Mouse (Mus musculus) heart, postnatal 0 days (tissue): ENCODE measurements around the gene Fam120b. TPM values are rescaled to one million over a fixed set of nuclear protein-coding genes. Genes with fewer than 3 reads are reported as not detected.

ENCODE experiments used
- ATAC-seq: fragments of 200-750 bp; cut with Nextera tagmentation; 2 replicates; pipeline ENCODE4 v1.8.0; 2017; ENCODE audit warnings: low read depth, moderate number of reproducible peaks, moderate library complexity; ENCODE audit not compliant: insufficient read depth
- DNase-seq: peaks from one replicate; pipeline ENCODE4 v3.0.0-alpha.2; 2016; ENCODE audit warnings: low spot score
- H3K27ac ChIP-seq: fragments of 300-500 bp; sonication (generic); 2 replicates; pipeline ENCODE4 v1.5.1; 2014; ENCODE audit warnings: low read depth, mild to moderate bottlenecking
- H3K27me3 ChIP-seq: fragments of 300-500 bp; sonication (generic); 2 replicates; pipeline ENCODE4 v1.6.1; 2014; ENCODE audit warnings: low read length, mixed read lengths; ENCODE audit not compliant: control insufficient read depth, insufficient read depth
- H3K36me3 ChIP-seq: fragments of 300-500 bp; sonication (generic); replicated peaks from 2 replicates; pipeline ENCODE4 v1.6.1; 2014; ENCODE audit warnings: low read length, mixed read lengths; ENCODE audit not compliant: control insufficient read depth, insufficient read depth
- H3K4me1 ChIP-seq: fragments of 300-500 bp; sonication (generic); 2 replicates; pipeline ENCODE4 v1.6.1; 2014; ENCODE audit warnings: antibody characterized with exemption; ENCODE audit not compliant: control insufficient read depth, insufficient read depth
- H3K4me2 ChIP-seq: fragments of 300-500 bp; sonication (generic); 2 replicates; pipeline ENCODE4 v1.6.1; 2014; ENCODE audit warnings: low read depth, mild to moderate bottlenecking, low read length, moderate library complexity
- H3K4me3 ChIP-seq: fragments of 300-500 bp; sonication (generic); 2 replicates; pipeline ENCODE4 v1.5.1; 2014; ENCODE audit warnings: low read depth, low read length
- H3K9ac ChIP-seq: fragments of 300-500 bp; sonication (generic); replicated peaks from 2 replicates; pipeline ENCODE4 v1.6.1; 2014; ENCODE audit warnings: low read depth, low read length, mixed read lengths
- H3K9me3 ChIP-seq: fragments of 300-500 bp; sonication (generic); replicated peaks from 2 replicates; pipeline ENCODE4 v1.6.1; 2016; ENCODE audit warnings: low read length; ENCODE audit not compliant: control insufficient read depth
- CTCF ChIP-seq: IDR thresholded peaks from 2 replicates; pipeline ENCODE4 v1.5.1; 2016; ENCODE audit warnings: antibody characterized with exemption, control low read depth, low read depth
- EP300 ChIP-seq: IDR thresholded peaks from 2 replicates; pipeline ENCODE4 v1.6.1; 2016; ENCODE audit warnings: antibody characterized with exemption, low read depth
- WGBS: fragments of 180-500 bp; shearing (Covaris S2); extraction: QIAGEN DNeasy Blood & Tissue Kit; methylation state at CpG from one replicate; pipeline ENCODE4 v1.1.7; 2014; 5-methylcytosine and 5-hydroxymethylcytosine counted together
- polyA plus RNA-seq: library from polyadenylated mRNA; unstranded; fragments of >200 nt; fragmentation: Nextera tagmentation; extraction: Ambion mirVana; gene quantifications from 2 replicates; pipeline ENCODE4 v1.2.1, GENCODE M21; 2015
- total RNA-seq: library from RNA; depleted of rRNA; stranded (reverse); fragments of >200 nt; gene quantifications from 2 replicates; pipeline ENCODE4 v1.2.3, GENCODE M21; 2014; ENCODE audit warnings: low replicate concordance

Fam120b gene
- total and polyA plus RNA-seq, 2 experiments from 2014 or later: 10.5 to 10.9 TPM

DNA sequence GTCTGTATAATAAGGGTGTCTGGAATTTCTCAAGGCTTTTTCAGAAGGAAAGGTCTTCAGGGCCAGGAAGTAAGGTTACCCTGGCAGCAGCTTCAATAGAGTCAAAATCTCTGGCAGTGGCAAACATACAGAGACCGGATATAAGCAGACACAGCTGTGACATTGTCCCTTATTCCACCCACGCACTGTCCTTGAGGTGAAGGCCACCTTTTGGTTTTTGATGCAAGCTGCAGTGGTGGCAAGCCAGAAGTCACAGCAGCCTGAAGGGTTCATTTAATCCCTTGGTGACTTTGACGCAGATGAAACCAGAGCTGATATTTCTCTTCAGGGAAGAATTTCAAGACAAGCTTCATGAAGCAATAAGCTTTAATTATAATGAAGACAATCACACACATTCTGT, 53.6 kb downstream of the Fam120b start:
- WGBS: 50% methylated on average over 3 of the region's 3 CpGs
- no peak for ATAC-seq
- H3K4me1 ChIP-seq: no peaks in the 10 kb centered on the region

DNA sequence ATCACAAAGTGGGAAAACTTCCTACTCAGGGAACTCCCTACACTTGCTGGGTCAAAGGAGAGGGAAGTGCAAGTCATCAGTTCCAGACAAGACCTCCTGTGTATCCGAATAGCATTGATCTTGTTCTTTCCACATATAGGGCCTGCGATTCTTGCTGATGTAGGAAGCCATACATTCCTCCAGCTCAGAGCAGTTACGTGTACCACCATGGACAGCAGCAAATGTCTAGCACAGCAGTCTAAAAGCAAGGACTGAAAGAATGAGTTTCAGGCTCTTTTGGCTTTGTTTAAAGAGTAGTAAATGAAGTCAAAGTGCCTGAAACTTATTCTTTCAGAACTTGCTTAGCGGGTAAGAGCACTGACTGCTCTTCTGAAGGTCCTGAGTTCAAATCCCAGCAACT, 59.2 kb downstream of the Fam120b start:
- no peak overlapping the region for H3K9ac ChIP-seq
- TF ChIP-seq CTCF (no peak), EP300 (no peak)
- 0 out of 2 replicates have a peak, but pooled peaks cover 2% of the 10 kb centered on the region for H3K4me1 ChIP-seq
- H3K4me2 ChIP-seq: no peak overlapping the region
- H3K9me3 ChIP-seq: no peaks in the 10 kb centered on the region
- DNase-seq (no peak), ATAC-seq (no peak)
- no peak overlapping the region for H3K27ac ChIP-seq
- WGBS: 67% methylated on average over 4 of the region's 4 CpGs
- no peaks in the 10 kb centered on the region for H3K36me3 ChIP-seq
- no peak overlapping the region for H3K4me3 ChIP-seq
- H3K27me3 ChIP-seq: no peaks in the 10 kb centered on the region

More for the DNA sequence above, 53.6 kb downstream of the Fam120b start:
- no peak overlapping the region for H3K27ac ChIP-seq
- no peak overlapping the region for H3K4me2 ChIP-seq
- H3K27me3 ChIP-seq: no peaks in the 10 kb centered on the region
- no peak for DNase-seq
- H3K4me3 ChIP-seq: no peak overlapping the region
- no peaks in the 10 kb centered on the region for H3K36me3 ChIP-seq
- TF ChIP-seq CTCF (no peak), EP300 (no peak)
- no peak overlapping the region for H3K9ac ChIP-seq
- no peaks in the 10 kb centered on the region for H3K9me3 ChIP-seq

DNA sequence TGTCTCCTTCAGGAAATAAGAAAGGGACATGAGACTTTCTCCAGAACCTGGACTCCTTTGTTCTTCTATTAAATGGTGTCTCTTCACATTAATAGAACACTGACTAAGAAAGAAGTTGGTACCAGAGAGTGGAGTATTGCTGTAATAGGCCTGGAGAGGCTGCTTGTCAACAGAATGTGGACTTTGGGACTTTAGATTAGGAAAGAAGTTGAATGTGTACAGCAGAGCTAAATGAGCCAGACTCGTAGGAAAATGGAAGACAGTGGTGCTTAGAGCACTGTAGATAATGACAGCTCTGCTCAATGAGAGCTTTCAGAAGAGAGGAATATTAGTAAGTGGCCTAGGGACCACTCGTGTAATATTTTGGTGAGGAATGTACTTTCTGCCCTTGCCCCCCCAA, 60.6 kb downstream of the Fam120b start:
- no peak overlapping the region for H3K4me2 ChIP-seq
- H3K27me3 ChIP-seq: no peaks in the 10 kb centered on the region
- TF ChIP-seq CTCF (no peak), EP300 (no peak)
- no peak overlapping the region for H3K27ac ChIP-seq
- no peak overlapping the region for H3K9ac ChIP-seq
- no peak overlapping the region for H3K4me3 ChIP-seq
- 85% methylated on average over 2 of the region's 2 CpGs for WGBS
- ATAC-seq (no peak), DNase-seq (no peak)
- no peaks in the 10 kb centered on the region for H3K36me3 ChIP-seq
- no peaks in the 10 kb centered on the region for H3K9me3 ChIP-seq
- H3K4me1 ChIP-seq: peaks cover 6% of the 10 kb centered on the region

DNA sequence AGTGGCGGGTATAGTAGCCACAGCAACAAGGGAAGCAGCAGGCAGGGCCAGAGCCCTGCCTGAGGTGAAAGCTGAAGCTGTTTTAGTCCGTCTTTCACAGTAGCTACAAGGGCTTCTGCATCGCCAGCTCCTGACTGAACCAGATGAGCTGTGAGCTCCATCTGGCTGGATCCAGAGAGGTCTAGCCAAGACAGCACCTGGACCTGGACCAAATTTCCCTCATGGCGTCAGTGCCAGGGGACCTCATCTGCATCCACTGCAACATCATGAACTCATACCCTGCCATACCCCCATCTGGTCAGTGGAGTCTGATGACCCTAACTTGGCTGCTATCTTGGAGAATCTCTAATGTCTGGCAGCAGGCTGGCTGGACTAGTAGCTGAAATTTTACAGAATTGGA, 63.8 kb downstream of the Fam120b start:
- Histone ChIP-seq H3K9ac (no peak overlapping the region), H3K4me2 (no peak overlapping the region), H3K27me3 (no peaks in the 10 kb centered on the region), H3K9me3 (no peaks in the 10 kb centered on the region), H3K27ac (no peak overlapping the region), H3K36me3 (no peaks in the 10 kb centered on the region), H3K4me1 (peaks cover 16% of the 10 kb centered on the region), H3K4me3 (no peak overlapping the region)
- TF ChIP-seq EP300: no peak
- no peak for TF ChIP-seq CTCF
- WGBS: 76% methylated on average over 4 of the region's 4 CpGs
- DNase-seq (no peak), ATAC-seq (no peak)

DNA sequence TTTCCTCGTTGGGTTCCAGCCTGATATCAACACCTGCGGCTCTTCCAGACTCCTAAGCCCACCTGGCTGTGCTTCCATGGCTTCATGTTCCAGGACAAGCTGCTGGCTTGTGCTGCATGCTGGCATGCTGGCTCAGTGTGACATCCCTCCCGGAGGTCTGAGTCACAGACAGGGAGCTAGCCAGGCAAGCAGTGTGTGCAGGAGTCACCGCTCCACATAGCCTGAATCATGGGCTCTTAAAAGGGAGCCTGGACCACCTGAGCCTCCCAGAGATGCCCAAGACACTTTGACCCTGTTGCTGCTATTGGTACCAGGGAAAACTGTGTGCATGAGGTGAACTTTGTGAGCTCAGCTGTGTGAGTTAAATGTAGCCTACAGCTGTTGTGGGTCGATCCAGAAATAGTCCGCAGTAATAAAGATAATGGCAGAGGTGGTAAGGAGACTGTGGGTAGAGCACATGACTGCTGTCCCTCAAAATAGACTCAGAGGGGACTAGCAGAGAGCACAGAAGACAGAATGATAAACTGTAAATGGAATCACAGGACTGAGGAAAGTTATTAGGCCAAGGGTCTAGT, 66.0 kb downstream of the Fam120b start:
- ATAC-seq (peak; percentile 96), DNase-seq (peak; percentile 86)

DNA sequence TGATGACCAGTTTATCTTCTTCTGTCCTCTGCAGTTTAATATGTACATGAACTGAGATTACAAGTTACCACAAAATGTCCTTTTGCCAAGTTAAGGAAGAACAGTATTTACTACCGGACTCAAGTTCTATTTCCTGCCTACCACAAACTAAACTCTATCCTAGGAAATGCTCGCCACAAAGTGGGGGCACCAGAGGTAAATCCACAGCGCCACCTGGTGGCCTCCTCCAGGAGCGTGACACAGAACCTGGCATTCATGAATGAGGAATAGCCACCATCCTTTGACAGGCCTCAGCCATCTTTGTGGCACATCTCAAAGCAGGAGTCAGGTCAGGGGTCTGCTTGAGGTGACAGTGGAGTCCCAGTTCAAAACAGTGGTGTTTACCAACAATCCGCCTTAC, 71.7 kb downstream of the Fam120b start:
- Histone ChIP-seq H3K36me3 (peaks cover 25% of the 10 kb centered on the region), H3K27me3 (no peaks in the 10 kb centered on the region), H3K9ac (no peak overlapping the region), H3K4me2 (no peak overlapping the region), H3K27ac (no peak overlapping the region), H3K4me3 (no peak overlapping the region), H3K9me3 (no peaks in the 10 kb centered on the region), H3K4me1 (0 out of 2 replicates have a peak, but pooled peaks cover 3% of the 10 kb centered on the region)
- ATAC-seq (peak; percentile 60), DNase-seq (peak; percentile 82)
- WGBS: 15% methylated on average over 5 of the region's 5 CpGs
- peak; percentile 93 for TF ChIP-seq CTCF
- TF ChIP-seq EP300: no peak

More for the DNA sequence above, 66.0 kb downstream of the Fam120b start:
- TF ChIP-seq EP300 (peak; percentile 84), CTCF (no peak)
- H3K4me2 ChIP-seq: 0 out of 2 replicates have a peak overlapping the region, but pooled peaks have one; percentile 5
- no peaks in the 10 kb centered on the region for H3K27me3 ChIP-seq
- no peak overlapping the region for H3K9ac ChIP-seq
- peak overlapping the region; percentile 91 for H3K27ac ChIP-seq
- 37% methylated on average over 6 of the region's 6 CpGs for WGBS
- H3K4me1 ChIP-seq: peaks cover 16% of the 10 kb centered on the region
- no peaks in the 10 kb centered on the region for H3K36me3 ChIP-seq
- no peak overlapping the region for H3K4me3 ChIP-seq
- H3K9me3 ChIP-seq: no peaks in the 10 kb centered on the region
